Mouse (Mus musculus) forebrain, postnatal 0 days (tissue): ENCODE data around the gene Neurl3. TPM values are rescaled to one million over a fixed set of nuclear protein-coding genes. Genes with fewer than 3 reads are reported as not detected.

Experiments
- ATAC-seq: fragments of 200-750 bp; cut with Nextera tagmentation; 2 replicates; pipeline ENCODE4 v1.8.0; 2017; ENCODE audit warnings: mild to moderate bottlenecking, moderate library complexity
- DNase-seq: peaks from one replicate; pipeline ENCODE4 v3.0.0-alpha.2; 2015
- H3K27ac ChIP-seq: fragments of 300-500 bp; sonication (generic); 2 replicates; pipeline ENCODE4 v1.5.1; 2014; ENCODE audit warnings: low read depth, mild to moderate bottlenecking, antibody characterized with exemption, low read length, moderate library complexity, mixed read lengths
- H3K27me3 ChIP-seq: fragments of 300-500 bp; sonication (generic); 2 replicates; pipeline ENCODE4 v1.6.1; 2014; ENCODE audit warnings: mild to moderate bottlenecking, low read length, mixed read lengths; ENCODE audit not compliant: insufficient read depth
- H3K36me3 ChIP-seq: fragments of 300-500 bp; sonication (generic); 2 replicates; pipeline ENCODE4 v1.6.1; 2014; ENCODE audit warnings: mild to moderate bottlenecking, moderate library complexity; ENCODE audit not compliant: insufficient read depth
- H3K4me1 ChIP-seq: fragments of 300-500 bp; sonication (generic); 2 replicates; pipeline ENCODE4 v1.6.1; 2014; ENCODE audit warnings: antibody characterized with exemption; ENCODE audit not compliant: insufficient read depth
- H3K4me2 ChIP-seq: fragments of 300-500 bp; sonication (generic); 2 replicates; pipeline ENCODE4 v1.6.1; 2014; ENCODE audit warnings: low read depth, mild to moderate bottlenecking, moderate library complexity
- H3K4me3 ChIP-seq: fragments of 300-500 bp; sonication (generic); 2 replicates; pipeline ENCODE4 v1.5.1; 2014; ENCODE audit warnings: low read depth, low read length, mixed read lengths
- H3K9ac ChIP-seq: fragments of 300-500 bp; sonication (generic); 2 replicates; pipeline ENCODE4 v1.6.1; 2014; ENCODE audit warnings: mild to moderate bottlenecking
- H3K9me3 ChIP-seq: fragments of 300-500 bp; sonication (generic); 2 replicates; pipeline ENCODE4 v1.6.1; 2016; ENCODE audit warnings: low read length
- CTCF ChIP-seq: sonication (generic); IDR thresholded peaks from 2 replicates; pipeline ENCODE4 v1.5.1; 2016; ENCODE audit warnings: antibody characterized with exemption, control low read depth, low read depth
- WGBS: fragments of 180-500 bp; shearing (Covaris S2); extraction: QIAGEN DNeasy Blood & Tissue Kit; methylation state at CpG from one replicate; pipeline ENCODE4 v1.1.7; 2014; 5-methylcytosine and 5-hydroxymethylcytosine counted together
- polyA plus RNA-seq: library from polyadenylated mRNA; unstranded; fragments of >200 nt; fragmentation: Nextera tagmentation; extraction: Ambion mirVana; gene quantifications from 2 replicates; pipeline ENCODE4 v1.2.1, GENCODE M21; 2015
- total RNA-seq: library from RNA; depleted of rRNA; stranded (reverse); fragments of >200 nt; gene quantifications from 2 replicates; pipeline ENCODE4 v1.2.3, GENCODE M21; 2014

Gene Neurl3
- total and polyA plus RNA-seq, 2 experiments from 2014 or later = 0.43 to 0.85 TPM

DNA sequence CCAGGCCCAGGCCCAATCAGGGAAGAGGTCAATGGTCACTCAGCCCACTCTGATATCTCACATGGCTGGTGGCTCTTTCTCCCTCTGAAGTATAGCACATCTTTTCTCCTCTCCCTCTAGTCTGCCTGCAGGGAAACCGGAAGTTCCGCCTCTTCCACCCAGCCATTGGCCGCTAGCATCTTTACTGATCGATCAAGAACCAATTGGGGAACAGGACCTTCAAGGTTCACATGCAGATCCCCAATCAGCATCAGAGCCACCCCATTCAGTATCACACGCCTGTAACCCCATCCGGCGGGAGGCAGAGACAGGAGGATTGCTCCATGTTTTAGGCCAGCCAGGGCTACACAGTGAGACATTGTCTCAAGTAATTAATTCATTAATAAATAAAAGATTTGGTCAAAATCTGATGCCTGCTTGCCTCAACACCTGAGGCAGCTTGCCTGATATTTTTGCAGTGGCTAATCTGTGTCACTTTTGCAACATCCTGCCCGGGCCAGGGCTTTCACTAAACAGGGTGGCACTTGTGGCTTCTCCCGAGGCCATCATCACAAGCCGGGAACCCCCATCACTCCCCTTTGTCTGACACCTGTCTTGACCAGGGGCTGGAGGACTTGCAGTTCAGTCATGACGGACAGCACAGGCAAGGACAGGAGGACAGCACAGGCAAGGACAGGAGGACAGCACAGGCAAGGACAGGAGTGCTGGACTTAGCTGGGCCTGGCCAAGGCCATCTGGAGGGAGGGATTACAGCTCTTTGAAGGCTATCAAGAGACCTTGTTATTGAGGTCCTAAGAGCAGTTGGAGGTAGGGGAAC lies 40.7 kb upstream of the Neurl3 start:
- Histone ChIP-seq H3K36me3 (no peaks in the 10 kb centered on the region), H3K4me3 (no peak overlapping the region), H3K9ac (no peak overlapping the region), H3K9me3 (no peaks in the 10 kb centered on the region), H3K4me2 (no peak overlapping the region), H3K27me3 (no peaks in the 10 kb centered on the region), H3K27ac (no peak overlapping the region), H3K4me1 (no peaks in the 10 kb centered on the region)
- no peak for TF ChIP-seq CTCF
- 88% methylated on average over 11 of the region's 11 CpGs for WGBS
- DNase-seq (no peak), ATAC-seq (peak; percentile 44; the same call in 1 of the 2 replicates)

DNA sequence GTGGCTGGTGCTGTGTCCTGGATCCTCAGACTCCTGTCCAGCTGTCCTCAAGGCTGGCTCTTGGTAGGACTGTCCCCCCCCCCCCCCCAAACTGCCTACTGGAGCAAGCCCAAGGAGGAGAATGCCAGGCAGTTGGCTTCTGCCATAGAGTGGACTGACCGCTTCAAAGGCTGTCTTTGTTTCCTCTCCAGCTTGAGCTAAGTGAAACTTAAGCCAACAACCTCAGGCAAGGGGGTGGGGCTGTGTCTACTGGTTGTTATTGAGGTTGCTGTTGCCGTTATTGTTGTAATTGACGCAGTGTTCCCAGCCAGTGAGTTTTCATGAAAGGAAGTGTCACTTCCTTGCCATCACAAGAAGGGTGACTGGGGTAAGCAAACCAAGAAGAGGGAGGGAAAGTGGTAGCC lies 35.0 kb upstream of the Neurl3 start:
- no peaks in the 10 kb centered on the region for H3K36me3 ChIP-seq
- H3K27me3 ChIP-seq = peaks cover 11% of the 10 kb centered on the region
- ATAC-seq (peak; percentile 14), DNase-seq (peak; percentile 38)
- peak overlapping the region; percentile 95; the same call in 1 of the 2 replicates for H3K4me2 ChIP-seq
- H3K9ac ChIP-seq = no peak overlapping the region
- H3K27ac ChIP-seq = no peak overlapping the region
- peaks cover 6% of the 10 kb centered on the region; the same call in 1 of the 2 replicates for H3K4me1 ChIP-seq
- no peak overlapping the region for H3K4me3 ChIP-seq
- no peaks in the 10 kb centered on the region for H3K9me3 ChIP-seq
- TF ChIP-seq CTCF = no peak
- WGBS = 9% methylated on average over 3 of the region's 3 CpGs

DNA sequence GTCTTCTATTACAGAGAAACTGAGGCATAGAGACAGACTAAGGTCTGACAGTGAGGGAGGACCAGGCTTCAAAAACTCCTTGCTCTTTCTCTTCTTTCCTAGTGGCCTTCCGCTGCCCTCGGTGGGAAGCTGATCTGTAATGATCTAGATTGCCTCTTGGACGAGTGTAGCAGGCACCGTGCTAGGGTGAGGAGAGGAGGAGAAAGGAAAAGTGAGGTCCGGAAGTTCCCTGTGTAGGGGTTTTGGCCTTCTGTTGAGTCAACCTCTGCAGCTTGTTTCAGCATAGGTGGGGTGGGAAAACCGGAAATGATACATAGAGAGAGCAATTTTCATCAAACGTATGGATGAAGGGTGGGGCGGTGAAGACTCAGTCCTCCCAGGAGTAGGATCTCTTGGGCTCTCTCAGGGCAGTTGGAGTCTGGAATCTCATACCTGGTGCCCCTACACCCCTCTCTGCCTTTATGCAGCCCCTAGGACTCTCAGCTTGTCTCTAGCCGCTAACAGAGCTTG lies 34.5 kb upstream of the Neurl3 start:
- ATAC-seq (no peak), DNase-seq (no peak)
- H3K4me3 ChIP-seq = no peak overlapping the region
- H3K9ac ChIP-seq = no peak overlapping the region
- H3K4me1 ChIP-seq = peaks cover 6% of the 10 kb centered on the region; the same call in 1 of the 2 replicates
- H3K36me3 ChIP-seq = no peaks in the 10 kb centered on the region
- 53% methylated on average over 9 of the region's 9 CpGs for WGBS
- H3K27ac ChIP-seq = no peak overlapping the region
- no peak for TF ChIP-seq CTCF
- H3K9me3 ChIP-seq = no peaks in the 10 kb centered on the region
- peak overlapping the region; percentile 95 for H3K4me2 ChIP-seq
- peaks cover 11% of the 10 kb centered on the region for H3K27me3 ChIP-seq

- Histone ChIP-seq H3K27ac (no peak overlapping the region), H3K9me3 (no peaks in the 10 kb centered on the region), H3K9ac (peak overlapping the region; percentile 46), H3K4me1 (peaks cover 6% of the 10 kb centered on the region; the same call in 1 of the 2 replicates), H3K36me3 (no peaks in the 10 kb centered on the region), H3K4me3 (peak overlapping the region; percentile 55), H3K4me2 (peak overlapping the region; percentile 95), H3K27me3 (peaks cover 11% of the 10 kb centered on the region)
- no peak for TF ChIP-seq CTCF
- DNase-seq (no peak), ATAC-seq (no peak)
- WGBS = 7% methylated on average over 12 of the region's 12 CpGs
Measured at GRCm38 (mm10) chr1:36308451-36308901, 34.0 kb upstream of the Neurl3 start.

- peaks cover 6% of the 10 kb centered on the region; the same call in 1 of the 2 replicates for H3K4me1 ChIP-seq
- peak; percentile 33 for TF ChIP-seq CTCF
- no peaks in the 10 kb centered on the region for H3K9me3 ChIP-seq
- peak within 1 kb of the TSS; percentile 55 for H3K4me3 ChIP-seq
- H3K27ac ChIP-seq = peak within 1 kb of the TSS; percentile 55; the same call in 1 of the 2 replicates
- peaks cover 11% of the 10 kb centered on the region for H3K27me3 ChIP-seq
- 2% methylated on average over 65 of the region's 65 CpGs for WGBS
- no peaks in the 10 kb centered on the region for H3K36me3 ChIP-seq
- peak within 1 kb of the TSS; percentile 46 for H3K9ac ChIP-seq
- peak within 1 kb of the TSS; percentile 95 for H3K4me2 ChIP-seq
- peak; percentile 96 for DNase-seq
- ATAC-seq = peak; percentile 95
Measured at GRCm38 (mm10) chr1:36307495-36308280, 33.2 kb upstream of the Neurl3 start, which contains the start of gene Arid5a. Gene Arid5a, plus strand, starts transcription at chr1:36307733.

- WGBS = 67% methylated on average over 7 of the region's 7 CpGs
Measured at GRCm38 (mm10) chr1:36307121-36307494, 32.6 kb upstream of the Neurl3 start.

More at GRCm38 (mm10) chr1:36307121-36307494, 32.6 kb upstream of the Neurl3 start:
- Histone ChIP-seq H3K27me3 (peaks cover 11% of the 10 kb centered on the region), H3K4me1 (peaks cover 6% of the 10 kb centered on the region; the same call in 1 of the 2 replicates), H3K9ac (no peak overlapping the region), H3K36me3 (no peaks in the 10 kb centered on the region), H3K9me3 (no peaks in the 10 kb centered on the region), H3K4me2 (no peak overlapping the region), H3K27ac (no peak overlapping the region), H3K4me3 (no peak overlapping the region)
- TF ChIP-seq CTCF = no peak
- ATAC-seq (no peak), DNase-seq (peak; percentile 31)
